Mouse (Mus musculus): ENCODE measurements around the gene Palm2.

Palm2 gene

DNA sequence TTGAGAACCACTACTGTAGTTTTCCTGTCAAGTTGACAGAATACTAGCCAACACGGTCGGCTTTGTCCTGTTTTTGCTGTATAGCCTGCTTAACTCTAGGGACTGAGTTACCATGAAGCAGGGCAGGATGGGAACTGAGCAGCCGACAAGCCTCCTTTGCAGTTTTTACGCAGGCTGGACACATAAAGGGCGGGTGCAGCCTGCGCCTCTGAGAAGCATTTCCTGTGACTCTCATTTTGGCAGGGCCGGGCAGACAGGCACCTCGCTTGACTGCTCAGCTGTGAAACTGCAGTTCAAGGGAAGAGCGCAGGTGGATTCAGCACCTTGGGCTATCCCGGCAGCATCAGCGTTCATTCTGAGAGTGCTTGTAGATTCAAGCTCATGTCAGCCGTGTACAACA lies 247.5 kb downstream of the Palm2 start:
- no peak for TF ChIP-seq GATA4 (IDR thresholded peaks at IDR 0.05; ENCODE audit: insufficient replicate concordance, low read length)

DNA sequence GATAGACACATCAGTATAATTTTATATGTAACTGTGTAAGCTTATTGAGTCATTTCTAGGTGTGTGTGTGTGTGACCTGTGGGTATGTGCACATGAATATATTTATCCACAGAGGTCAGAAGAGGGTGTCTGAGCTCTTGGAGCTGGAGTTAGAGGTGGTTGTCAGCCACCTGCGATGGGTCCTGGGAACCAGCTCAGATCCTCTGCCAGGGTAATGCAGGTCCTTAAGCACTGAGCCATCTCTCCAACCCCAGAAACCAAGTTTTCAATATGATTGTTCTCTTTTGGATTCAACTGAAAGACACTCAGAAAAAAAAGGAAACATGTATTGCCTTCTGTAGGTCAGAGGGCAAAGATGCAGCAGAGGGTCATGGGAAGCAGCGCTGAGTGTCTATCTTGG lies 248.3 kb downstream of the Palm2 start:
- TF ChIP-seq GATA4 (IDR thresholded peaks at IDR 0.05; ENCODE audit: insufficient replicate concordance, low read length): no peak

DNA sequence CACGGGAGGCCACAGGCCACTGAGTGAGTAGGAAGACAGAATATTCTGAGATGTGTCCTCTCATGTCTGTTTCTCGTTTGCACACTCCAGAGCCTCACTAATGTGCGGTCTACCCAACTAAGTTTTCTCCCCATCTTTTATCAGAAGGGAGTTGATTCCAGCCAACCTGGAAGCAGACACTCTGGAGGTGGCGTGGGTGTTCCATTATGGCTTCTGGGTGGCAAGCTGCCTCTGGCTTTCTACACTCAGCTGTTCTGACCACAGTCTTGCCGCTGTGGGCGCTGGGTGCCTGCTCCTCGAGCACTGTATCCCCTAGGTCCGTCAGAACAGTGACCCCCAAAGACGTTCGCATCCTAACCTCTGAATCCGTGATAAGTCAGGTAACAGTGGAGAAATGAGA lies 248.9 kb downstream of the Palm2 start:
- TF ChIP-seq GATA4 (IDR thresholded peaks at IDR 0.05; ENCODE audit: insufficient replicate concordance, low read length): no peak

DNA sequence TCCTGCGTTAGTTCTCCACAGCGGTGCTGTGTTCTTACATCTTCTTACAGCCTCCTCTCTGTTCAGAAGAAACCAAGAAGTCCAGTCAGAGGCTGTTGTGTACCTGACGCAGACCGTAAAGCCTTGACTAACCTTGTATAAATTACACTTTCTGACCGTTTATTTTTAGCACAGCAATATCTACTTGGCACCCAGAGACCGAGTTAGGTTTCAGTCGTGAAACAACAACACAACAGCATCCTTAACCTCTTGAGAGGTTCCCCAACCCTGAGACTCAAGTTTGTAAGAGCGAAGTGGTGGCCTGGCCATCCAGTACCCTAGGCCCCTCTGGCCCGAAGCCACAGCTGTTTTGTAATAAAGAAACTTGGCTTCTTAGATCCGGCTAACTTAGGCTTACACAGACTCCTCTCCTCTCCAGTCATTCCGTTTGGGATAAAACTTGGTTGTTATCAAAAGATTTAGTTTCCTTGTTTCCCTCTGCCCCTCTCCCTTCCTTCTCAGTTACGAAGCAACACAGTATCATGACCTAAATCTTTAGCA lies 250.7 kb downstream of the Palm2 start:
- no peak for TF ChIP-seq GATA4 (IDR thresholded peaks at IDR 0.05; ENCODE audit: insufficient replicate concordance, low read length)

DNA sequence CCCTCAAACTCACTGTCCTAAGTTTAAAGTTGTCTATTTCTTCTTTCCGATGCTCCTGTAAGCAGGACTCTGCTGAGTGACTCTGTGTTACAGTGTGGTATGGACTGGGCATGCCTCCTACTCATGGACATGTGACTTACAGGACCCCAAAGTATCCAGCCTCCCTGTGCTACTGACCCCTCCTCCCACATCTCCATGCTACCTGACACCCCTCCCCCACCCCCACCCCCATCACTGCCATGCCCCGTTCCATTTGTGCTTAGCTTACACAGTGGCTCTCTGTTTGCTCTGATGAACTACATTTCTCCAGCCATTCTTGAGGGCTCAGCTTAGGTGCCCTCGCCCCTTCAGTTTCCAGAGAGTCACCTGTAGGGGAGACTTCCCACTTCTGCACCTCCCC lies 252.7 kb downstream of the Palm2 start:
- no peak for TF ChIP-seq GATA4 (IDR thresholded peaks at IDR 0.05; ENCODE audit: insufficient replicate concordance, low read length)

DNA sequence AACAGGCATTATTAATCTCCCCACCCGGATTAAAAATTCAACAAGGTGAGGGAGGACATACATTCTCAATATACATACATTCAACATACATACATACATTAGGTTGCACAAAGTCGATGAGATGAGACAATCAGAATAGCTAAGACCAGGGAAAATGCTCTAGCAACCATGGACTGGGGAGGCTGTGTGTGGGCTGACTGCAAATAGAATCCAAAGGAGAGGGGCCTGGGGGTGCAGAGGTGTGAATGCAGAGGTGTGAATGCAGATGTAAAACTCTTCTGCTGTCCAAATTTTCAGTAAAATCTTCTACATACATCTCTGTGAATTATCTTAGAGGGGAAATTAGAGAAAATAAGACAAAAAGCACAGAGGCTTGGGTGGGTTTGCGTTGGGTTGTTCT lies 253.5 kb downstream of the Palm2 start:
- TF ChIP-seq GATA4 (IDR thresholded peaks at IDR 0.05; ENCODE audit: insufficient replicate concordance, low read length): no peak

DNA sequence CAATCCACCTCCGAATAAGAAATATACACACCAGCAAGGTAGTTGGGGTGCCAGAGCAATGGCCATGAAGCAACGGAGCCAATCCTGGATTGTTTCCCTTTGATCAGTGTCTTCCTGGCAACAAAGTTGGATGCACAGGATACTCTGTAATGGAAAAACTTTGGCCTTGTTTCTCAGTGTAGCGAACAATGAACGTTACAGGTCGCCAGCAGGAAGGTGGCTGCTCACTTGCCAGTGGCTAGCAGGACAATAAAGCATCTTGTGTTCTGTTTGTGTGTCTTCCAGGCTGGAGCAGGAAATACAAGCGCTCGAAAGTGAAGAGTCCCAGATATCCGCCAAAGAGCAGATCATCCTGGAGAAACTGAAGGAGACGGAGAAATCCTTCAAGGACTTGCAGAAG lies 254.1 kb downstream of the Palm2 start:
- no peak for TF ChIP-seq GATA4 (IDR thresholded peaks at IDR 0.05; ENCODE audit: insufficient replicate concordance, low read length)

DNA sequence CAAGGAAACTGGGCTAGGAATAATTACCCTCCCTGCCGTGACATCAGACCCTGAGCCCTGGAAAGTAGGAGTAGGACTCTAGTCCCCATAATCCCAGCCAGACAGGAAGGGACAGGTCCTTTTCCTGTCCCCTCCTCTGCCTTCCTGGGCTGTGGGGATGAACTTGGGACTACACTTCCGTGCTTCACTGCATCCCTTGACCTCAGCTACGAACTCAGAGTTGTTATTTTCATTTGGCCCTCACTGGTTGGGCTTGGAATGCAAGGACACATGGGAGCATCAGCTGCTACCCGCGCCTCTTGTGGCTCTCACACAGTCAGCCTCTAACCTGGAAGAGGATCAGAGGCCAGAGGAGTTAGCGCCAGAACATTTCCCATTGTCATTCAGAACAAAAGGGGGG lies 256.0 kb downstream of the Palm2 start:
- peak; percentile 11; the same call in 1 of the 2 replicates for TF ChIP-seq GATA4 (IDR thresholded peaks at IDR 0.05; ENCODE audit: insufficient replicate concordance, low read length)

DNA sequence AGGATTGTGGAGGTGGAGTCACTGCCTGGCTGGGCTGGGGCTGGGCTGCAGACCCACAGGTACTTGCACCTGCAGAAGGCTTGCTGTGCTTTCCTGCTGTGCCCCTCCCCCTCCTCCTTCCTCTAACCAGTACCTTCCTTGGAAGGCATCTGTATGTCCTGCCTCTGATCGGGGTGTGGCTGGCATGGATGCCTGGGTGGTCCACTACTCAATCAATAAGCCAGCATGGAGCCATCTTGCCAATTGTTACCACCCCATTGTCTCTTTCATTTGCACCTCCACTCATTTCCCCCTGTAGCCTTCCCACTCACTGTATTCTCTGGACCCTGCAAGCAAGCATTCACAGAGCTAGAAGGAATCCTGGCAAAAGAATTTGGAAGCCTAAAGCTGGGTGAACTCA lies 256.8 kb downstream of the Palm2 start:
- no peak for TF ChIP-seq GATA4 (IDR thresholded peaks at IDR 0.05; ENCODE audit: insufficient replicate concordance, low read length)

DNA sequence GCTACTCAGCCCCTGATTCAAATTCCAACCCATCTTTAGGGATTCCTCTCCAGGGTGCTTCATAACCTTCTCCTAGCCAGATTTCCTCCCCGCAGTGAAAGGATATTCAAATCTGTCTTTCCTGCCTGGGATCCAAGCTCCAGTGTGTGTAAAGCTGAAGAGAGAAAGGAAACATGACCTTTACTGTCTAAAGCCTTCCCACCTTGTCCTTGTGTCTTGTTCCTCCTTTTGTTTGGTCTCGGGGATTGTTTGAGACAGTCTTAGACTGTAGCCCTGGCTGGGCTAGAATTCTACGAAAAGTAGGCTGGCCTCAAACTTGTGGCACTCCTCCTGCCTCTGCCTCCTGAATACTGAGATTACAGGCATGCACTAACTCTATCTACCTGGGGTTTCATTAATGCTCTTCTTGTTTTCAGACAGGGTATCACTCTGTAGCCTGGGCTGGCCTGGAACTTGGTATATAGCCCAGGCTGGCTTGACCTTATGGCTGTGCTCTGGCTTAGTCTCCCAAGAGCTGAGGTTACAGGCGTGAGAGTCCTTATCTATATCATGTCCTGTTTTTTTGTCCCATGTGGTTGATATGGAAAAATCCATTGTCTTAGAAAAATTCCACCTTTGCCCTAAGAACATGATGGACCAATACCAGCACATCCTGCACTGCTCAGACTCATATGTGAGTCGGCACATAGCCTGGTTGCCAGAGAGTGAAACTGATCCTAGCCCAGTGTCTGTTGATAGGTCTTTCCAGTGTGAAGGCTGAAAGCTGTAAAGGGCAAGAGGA lies 260.5 kb downstream of the Palm2 start:
- peak; percentile 84; the same call in 1 of the 2 replicates for TF ChIP-seq GATA4 (IDR thresholded peaks at IDR 0.05; ENCODE audit: insufficient replicate concordance, low read length)

DNA sequence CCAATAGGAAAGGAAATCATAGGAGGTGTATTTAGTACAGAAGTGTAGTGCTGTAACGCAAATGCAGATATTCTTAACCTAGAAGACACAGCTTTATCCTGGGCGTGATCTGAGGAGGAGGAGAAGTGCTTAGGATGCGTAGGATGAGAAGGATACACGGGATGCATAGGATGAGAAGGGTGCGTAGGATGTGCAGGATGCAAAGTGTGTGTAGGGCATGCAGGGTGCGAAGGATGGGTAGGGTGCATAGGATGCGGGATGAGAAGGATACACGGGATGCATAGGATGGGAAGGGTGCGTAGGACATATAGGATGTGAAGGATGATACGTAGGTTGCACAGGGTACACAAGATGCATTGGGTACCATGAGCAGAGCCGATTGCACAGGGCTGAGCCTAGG lies 262.9 kb downstream of the Palm2 start:
- TF ChIP-seq GATA4 (IDR thresholded peaks at IDR 0.05; ENCODE audit: insufficient replicate concordance, low read length): no peak

DNA sequence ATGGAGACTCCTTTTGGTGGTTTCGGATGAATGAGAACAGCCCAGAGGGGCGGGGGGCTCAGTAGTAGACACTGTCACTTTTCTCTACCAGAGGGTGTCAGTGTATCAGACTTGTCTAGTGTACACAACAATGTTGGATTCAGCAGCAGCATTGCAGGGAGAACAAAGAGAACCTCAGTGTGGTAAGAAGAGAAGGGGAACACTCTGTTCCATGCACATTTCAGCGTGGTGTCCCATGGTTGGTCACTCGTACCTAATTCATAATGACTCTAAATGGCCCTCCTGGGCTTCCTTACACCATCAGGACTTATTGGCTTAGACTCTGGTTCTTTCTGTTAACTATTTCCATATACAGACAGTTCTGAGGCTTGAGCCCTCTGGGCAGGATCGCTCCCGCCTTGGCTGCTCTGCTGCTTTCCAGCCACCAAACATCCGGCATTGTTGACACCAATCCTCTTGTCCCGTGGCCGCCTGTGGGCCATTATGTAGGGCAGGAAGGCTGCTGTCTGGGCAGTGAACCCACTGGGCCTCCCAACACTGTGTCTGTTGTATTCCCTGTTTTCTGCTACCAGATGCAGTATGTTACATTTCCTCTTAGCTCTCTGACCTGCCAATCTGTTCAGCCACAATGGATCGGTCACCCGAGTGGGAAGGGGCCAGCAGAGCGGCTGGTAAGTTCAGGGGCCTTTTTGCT lies 264.0 kb downstream of the Palm2 start:
- no peak for TF ChIP-seq GATA4 (IDR thresholded peaks at IDR 0.05; ENCODE audit: insufficient replicate concordance, low read length)

DNA sequence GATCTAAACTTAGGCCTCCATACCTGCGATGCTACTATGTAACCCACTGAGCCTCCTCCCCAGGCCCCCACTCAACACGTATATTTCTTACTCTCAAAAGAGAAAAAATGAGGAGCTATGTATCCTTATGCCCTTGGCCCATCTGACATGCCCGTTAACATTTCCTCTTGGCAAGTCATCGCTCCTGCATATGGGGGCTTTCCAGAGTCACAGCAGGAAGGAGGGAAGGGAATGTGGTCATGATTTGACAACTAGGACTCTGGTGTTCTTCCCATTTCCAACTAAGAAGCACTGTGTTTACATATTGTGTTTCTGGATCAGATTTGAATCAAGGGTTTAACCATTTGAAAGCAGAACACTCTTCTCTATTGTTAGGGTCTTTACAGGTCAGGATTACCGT lies 267.5 kb downstream of the Palm2 start:
- TF ChIP-seq GATA4 (IDR thresholded peaks at IDR 0.05; ENCODE audit: insufficient replicate concordance, low read length): no peak

DNA sequence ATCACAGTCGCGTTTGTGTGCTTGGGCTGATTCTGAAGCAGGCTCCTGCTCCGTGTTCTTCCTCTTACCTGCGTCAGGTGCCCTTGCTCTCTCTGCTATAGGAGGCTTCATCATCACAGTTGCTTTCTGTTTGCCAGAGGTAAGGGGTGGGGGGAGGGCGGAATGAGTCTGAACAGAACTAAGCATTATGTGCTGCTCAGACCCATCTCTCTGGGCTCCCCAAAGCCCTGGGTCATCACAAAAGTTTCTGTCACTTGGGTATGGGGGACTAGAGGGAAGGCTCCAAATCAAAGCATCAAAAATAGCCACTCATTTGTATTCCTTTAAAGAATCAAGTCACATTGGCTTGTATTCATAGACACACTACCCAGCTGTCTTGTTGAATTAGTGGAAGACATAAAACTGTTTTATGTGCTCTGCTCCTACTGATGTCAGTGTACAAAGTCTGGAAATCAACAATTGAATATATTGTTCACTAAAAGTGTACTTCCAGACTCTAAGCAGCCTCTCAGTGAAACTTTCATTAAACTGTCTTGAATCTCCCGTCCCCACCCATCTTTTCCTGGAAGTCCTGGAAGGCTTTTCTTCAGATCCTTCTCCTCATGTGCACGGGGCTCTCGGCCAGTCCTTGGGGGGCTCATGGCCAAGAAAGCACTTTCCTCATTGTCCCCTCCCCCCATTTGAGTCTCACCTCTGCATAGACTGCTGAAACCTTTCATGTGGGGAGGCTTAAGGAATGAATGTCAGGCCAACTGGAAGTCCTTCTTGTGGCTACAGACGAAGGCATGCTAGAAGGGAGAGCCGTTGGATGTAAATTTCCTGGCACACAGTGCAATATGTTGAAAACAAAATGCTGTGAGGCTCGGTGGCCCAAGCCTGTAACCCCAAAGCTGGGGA lies 269.8 kb downstream of the Palm2 start:
- TF ChIP-seq GATA4 (IDR thresholded peaks at IDR 0.05; ENCODE audit: insufficient replicate concordance, low read length): no peak

DNA sequence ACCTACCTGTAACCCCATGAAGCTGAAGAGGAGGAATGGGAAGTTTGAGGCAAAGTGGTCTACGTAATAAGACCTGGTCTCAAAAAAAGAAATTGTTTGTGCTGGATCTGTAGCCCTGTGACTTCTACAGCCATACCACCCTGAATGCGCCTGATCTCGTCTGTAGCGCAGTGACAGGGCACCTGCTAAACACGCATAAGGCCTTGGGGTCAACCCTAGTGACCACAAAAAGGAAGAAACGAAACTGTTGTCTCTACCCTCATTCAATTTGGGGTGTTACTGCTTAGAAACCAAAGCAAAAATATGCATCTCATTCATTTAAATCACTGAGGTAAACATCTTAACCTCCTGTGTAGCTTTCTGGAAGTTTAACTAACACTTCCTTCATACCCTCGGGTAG lies 270.5 kb downstream of the Palm2 start:
- no peak for TF ChIP-seq GATA4 (IDR thresholded peaks at IDR 0.05; ENCODE audit: insufficient replicate concordance, low read length)
